Mouse (Mus musculus) heart, postnatal 14 days (tissue): Measurements from ENCODE around the gene Arl1. TPM values are rescaled to one million over a fixed set of nuclear protein-coding genes. Genes with fewer than 3 reads are reported as not detected.
"Not testable (repeated sequence)": the region's sequence is repeated elsewhere in the genome, so short reads cannot be mapped to it uniquely, and the experiment has no call there.

Source experiments
- DNase-seq, 2 experiments: peaks; one replicate each; pipeline ENCODE4 v3.0.0; 2021 to 2022
- intact Hi-C: fragments of 180-260 bp; cut with DNase I; formaldehyde crosslinking; loops from one replicate; pipeline ENCODE4 v1.15.1; 2025
- long read RNA-seq, 2 experiments: library from polyadenylated mRNA; stranded (forward); transcript quantifications; one replicate each; pipeline ENCODE4 v2.0.0; 2021
- total RNA-seq, 2 experiments: library from RNA; stranded (reverse); gene quantifications; 2 replicates each; pipeline ENCODE4 v1.2.3; 2021

The Arl1 gene
- total RNA-seq, result 10 to 100 TPM; 76.3 to 78.2 TPM
- long read RNA-seq, experiment 1, transcript Arl1-202 (6 exons, 2,080 nt), result major isoform, 269 of 276 reads
- long read RNA-seq, experiment 1, partial matches to known transcripts, result 1 of 276 reads
- long read RNA-seq, experiment 1, other reads (novel, unspliced or antisense), result 6 of 276 reads
- long read RNA-seq, experiment 2, transcript Arl1-202 (6 exons, 2,080 nt), result major isoform, 191 of 201 reads
- long read RNA-seq, experiment 2, partial matches to known transcripts, result 2 of 201 reads
- long read RNA-seq, experiment 2, other reads (novel, unspliced or antisense), result 8 of 201 reads

DNA sequence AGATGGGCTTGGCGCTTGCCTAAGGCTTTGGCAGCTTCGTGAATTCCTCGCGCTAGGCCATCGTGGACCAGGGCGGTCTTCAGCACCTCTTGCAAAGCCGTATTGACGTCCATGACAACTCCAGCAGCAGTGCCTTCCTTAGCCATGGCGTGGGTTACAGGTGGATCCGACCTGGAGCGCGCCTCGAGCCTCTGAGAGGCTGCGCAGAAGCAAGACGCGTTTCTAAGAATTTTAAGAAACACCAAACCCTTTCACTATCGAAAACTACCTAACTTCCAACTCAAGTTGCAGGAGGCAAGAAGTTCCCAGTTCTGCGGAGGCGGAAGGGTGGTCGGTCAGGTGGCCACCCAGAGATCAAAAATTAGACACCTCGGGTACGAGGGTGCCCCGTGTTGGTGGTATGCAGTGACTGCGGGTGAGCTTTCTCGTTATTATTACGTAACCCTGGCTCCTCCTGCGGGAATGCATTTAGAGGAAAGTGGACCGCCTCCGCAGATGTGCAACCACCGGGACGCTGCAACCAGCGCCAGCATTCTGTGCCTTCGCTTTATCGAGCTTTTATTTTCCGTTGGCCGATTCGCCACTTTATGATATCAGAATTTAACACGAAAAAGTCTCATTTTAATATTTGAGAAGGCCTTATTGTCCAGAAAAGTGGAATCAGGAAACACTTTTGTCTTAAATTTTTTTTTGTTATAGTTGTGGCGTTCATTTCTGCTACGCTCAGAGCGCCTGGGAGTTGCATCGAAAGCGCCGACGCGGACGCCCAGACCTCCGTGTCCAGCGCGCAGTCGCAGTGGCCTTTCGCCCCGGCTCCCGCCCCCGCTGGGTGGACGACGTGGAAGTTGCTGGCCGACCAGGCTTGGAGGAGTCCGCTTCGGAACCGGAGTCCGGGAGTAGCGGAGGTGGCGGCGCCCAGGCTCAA, at the start of gene Arl1:
Gene Arl1 (plus strand): TSS at position 288 of the 925 bp plus-strand sequence.
- peak; percentile 95 to 96 for DNase-seq
- intact Hi-C loops, result no loop called here

DNA sequence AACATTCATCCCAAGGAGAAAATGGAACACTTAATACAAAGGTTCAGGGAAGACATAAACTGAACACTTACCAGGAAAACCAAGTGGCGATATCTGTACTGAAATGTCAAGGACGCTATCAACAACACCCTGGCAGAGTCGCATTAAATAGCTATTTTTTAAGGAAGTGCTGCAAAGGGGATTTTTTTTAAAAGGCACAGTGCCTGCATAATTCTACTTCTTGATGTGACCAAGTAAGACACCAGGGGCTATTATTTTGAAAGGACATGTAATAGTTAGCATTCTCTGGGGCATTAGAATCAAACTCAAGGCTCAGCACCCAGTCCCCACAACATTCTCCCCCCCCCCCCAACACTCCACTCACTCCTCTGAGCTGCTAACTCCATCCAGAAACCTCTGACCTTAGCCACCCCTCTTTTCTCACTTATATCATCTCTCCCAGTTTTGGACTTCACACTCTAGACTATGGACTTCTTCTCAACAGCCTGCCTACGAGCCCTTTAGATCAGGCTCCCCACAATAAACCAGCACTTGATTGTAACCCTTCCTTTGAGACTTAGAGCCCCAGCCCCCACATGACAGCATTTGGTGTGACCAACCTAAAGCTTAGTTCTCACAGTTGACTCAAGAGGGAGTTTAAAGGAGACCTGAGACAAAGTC, 47.6 kb upstream of the Arl1 start:
- DNase-seq, result no peak
- intact Hi-C loops, result no loop called here

DNA sequence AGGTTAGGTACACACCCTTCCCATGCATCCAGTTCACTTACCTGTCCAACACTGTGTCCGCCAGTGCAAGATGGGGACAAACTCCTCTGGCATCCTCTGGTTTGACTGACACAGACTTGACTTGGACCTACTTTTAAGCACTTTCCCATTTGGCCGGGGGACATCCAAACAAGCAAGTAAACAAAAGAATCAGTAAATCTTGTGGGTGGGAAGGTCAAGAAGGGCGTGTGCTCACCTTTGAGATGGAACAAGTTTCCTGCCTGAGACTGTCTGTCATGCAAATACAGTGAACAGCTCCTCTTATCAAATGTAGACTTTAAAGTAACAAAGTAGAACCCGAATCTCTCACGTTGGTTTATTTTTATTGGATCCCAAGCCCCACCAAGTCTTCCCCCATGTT, 45.7 kb upstream of the Arl1 start, which contains the start of gene Spic:
Gene Spic (minus strand): TSS at position 91 of the 400 bp plus-strand sequence.
- intact Hi-C loops, result no loop called here
- no peak for DNase-seq

DNA sequence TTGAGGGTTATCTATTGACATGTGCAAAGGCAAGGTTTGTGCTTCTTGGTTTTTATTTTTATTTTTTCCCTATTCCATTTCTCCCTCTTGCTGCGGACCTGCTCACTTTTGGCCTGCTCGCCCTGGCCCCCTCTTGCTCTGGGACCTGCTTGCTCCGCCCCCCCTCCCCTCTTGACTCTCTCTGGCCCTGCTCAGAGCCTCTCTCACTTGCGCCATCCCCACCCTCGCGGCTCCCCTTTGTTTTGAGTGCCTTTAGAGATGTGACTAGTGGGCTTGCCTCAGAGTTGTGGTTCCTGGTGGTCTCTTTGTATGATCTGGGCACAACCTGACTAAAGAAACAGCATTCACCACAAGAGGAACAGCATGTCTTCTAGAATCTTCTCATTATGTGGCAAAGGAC, 29.7 kb upstream of the Arl1 start:
- intact Hi-C loops, result no loop called here
- DNase-seq, result no peak

DNA sequence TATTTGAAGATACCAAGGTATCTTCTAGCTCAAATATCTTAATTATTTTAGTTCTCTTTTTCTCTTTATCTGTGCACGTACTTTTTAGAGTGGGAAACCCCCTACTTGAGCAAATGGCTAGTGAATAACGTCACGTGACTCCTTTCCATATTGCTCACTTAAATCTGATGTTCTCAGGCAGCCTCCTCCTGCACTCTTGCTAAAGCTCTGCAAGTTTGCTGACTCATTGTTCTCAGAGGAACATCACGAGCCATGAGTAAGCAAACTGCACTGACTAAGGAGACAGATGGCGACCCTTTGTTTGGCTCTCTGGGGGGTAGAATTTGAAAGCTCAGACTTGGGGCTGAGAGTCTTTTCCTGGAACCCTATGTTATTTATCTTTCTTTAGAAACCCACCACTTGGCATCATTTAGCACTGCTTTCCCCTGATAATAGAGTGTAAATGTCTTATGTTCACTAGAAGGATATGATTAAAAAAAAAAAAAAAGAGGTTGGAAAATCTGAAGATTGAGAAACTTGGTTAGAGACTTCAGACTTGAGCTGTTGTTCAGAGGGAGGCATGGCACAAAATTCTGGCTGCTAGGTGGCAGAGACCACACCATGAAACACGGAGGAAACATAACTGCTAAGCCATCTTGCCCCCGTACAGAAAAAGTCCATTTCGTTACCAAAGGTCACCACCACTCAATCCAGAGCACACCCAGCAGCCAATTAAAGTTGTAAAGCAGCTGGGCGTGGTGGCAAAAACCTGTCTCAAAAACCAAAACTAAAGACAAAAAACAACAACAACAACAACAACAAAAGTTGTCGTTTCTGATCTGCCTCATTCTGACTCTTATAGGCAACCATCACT, 21.8 kb upstream of the Arl1 start:
- intact Hi-C loops, result no loop called here
- no peak for DNase-seq

DNA sequence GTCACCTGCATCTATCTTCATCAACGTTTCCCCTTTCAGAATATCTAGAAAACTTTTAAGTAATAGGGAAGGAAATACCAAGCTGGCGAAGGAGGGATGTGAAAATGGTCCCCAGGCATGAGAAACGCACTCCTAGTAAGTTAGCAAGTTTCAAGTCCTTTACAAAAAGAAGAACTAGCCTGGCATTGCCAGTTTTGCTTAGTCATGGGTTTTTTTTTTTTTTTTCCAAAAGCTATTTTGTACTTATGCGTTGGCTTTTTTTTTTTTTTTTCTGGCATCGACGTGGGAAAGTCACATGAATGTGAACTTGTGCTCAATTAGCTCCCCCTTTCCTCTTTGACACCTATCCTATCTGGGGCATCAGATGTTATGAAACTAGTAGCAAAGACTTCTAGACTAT, 18.3 kb upstream of the Arl1 start:
- intact Hi-C loops, result no loop called here
- no peak for DNase-seq

DNA sequence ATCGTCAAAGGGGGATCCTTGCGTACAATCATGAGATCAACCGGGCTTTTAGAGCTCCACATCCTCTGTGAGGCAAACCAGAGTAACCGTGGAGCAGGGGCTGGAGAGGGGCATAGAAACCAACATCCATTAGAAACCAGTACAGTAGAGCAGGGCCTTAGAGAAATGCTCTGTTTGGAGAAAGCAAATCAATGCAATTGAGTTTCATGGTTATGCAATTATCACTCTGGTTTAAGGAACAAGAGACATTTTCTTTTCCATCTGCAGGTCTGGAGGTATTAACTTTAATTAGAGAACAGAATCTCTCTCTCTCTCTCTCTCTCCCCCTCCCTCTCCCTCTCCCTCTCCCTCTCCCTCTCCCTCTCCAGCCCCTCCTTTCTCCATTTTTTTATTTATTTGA, 15.9 kb upstream of the Arl1 start:
- intact Hi-C loops, result no loop called here

DNA sequence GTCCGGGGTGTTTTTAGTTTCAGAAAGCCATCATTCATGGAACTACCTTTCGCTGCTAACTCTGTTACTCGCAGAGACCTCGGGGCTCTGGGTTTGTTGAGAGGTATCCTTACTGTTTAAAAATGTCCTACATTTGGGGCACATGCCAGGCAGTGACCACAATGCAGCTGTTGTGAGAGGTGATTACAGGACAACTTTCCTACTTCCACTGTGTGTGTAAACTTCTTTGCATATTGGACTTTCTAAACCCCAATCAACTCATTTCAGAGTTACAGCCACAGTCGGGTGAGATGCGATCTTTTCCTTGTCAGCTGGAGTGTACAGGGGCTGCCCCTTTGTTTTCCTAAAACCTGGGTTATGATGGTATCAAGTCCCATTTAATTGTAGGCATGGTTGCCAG, 15.0 kb upstream of the Arl1 start:
- intact Hi-C loops, result no loop called here
- no peak for DNase-seq

More for the DNA sequence above, 15.9 kb upstream of the Arl1 start:
- DNase-seq, result no peak

DNA sequence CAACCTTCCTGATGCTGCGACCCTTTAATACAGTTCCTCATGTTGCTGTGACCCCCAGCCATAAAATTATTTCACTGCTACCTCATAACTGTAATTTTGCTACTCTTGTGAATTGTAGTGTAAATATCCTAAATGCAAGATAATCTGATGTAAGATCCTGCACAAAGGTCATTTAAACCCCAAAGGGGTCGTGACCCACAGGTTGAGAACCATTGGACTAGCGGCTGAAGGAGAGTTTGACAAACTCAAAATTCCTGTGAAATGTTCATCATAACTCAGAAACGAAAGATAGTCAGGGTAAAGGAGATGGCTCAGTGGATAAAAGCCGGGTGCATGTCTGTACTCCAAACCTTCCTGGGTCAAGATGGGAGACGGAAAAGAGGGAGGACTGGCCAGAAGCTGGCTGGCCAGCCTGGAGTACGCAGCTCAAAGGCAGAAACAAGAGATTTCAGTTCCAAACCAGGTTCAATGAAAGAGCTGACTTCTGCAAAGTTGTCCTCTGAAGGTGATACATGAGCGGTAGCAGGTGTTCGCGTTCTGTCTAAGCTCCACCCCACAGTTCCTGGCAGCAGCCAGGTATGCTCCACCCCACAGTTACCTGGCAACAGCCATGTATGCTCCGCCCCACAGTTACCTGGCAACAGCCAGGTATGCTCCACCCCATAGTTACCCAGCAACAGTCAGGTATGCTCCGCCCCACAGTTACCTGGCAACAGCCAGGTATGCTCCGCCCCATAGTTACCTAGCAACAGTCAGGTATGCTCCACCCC, 13.5 kb upstream of the Arl1 start:
- intact Hi-C loops, result no loop called here
- no peak for DNase-seq

DNA sequence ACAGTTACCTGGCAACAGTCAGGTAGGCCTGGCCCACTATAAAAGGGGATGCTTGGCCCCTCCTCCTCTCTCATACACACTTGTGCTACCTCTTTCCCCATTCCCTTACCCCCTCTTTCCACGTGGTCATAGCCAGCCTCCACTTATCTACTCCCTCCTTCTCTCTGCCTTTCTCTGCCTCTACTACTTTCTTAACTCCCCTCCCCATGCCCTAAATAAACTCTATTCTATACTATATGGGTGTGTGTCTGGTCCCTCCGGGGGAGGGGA, 13.0 kb upstream of the Arl1 start:
- intact Hi-C loops, result no loop called here
- no peak for DNase-seq

DNA sequence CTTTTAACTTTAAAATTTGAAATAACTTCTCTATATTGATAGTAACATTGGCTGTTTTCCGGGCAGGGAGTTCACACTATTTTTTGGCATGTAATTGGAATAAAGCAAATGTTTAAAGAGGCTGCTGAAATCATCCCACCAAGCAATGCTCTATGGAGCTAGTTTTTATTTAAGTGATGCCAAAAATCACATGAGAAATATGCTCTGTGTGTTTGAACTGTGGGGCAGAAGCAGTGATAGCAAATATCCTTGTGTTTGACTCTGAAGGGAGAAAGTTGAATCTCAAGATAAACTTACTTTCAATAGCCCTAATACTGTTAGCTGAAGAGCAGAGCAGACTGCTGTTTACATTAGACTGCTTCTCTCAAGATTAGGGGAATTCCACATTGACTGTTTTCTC, 11.0 kb upstream of the Arl1 start:
- intact Hi-C loops, result no loop called here

DNA sequence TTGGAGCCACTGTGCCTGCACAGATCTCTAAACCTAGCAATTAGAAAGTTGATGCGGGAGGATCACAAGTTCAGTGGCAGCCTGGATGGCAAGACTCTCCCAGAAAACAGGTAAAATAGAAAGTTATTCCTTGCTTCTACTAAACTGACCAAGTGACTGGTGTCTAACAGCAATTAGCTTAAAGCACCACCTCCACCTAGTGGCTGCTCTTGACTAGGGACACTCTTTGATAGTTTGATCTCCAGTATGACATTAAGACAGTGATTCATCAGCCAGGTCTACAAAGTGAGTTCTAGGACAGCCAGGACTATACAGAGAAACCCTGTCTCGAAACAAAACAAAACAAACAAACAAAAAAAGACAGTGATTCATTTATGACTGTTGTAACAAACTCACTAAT, 5.3 kb upstream of the Arl1 start:
- intact Hi-C loops, result loop anchor here (5.0 kb wide), 1 partner anchor 348 kb away; the partner anchor contains the start of genes Dram1 and Gnptab
- DNase-seq, result peak in 1 of 2 experiments; percentile 33

More for the DNA sequence above, 11.0 kb upstream of the Arl1 start:
- DNase-seq, result no peak

DNA sequence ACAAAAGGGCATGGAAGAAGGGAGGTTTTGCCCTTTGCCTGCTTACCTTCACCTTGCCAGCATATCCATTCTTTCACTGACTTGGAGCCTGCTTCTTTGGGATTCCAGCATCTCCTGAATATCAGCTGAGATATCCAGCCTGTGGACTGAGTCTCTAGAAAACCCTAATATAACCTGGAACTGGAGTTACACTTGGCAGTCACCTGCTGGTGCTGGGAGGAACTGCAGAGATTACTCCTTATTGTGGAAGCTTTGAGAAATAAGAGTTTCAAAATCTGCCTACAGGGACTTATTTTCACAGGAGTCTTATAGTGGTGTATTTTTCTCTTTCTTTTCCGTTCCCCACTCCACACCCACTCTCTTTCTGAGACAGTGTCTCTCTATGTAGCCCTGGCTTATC, 3.5 kb upstream of the Arl1 start:
- peak; percentile 27 to 50 for DNase-seq
- intact Hi-C loops, result loop anchor here (5.0 kb wide), 1 partner anchor 350 kb away; the partner anchor contains the start of genes Dram1 and Gnptab

DNA sequence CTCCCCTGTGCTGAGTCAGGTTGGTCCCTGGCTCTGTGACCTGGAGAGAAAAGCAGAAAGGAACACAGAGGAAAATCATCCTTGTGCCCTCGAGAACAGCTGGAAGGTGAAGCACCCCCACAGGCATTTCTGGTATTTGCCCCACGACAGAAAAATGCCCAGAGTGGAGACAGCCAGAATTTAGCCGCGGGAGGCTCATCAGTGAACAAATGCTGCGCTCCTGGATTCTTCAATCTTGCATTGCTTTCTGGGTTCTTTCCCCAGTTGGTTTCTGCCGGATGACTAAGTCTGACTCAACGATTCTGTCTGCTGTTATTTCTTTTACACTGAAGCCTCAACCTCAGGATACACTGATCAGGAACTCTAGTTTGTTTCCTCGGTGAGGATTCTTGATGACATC, 2.5 kb upstream of the Arl1 start:
- no peak for DNase-seq
- intact Hi-C loops, result loop anchor here (5.0 kb wide), 1 partner anchor 351 kb away; the partner anchor contains the start of genes Dram1 and Gnptab

DNA sequence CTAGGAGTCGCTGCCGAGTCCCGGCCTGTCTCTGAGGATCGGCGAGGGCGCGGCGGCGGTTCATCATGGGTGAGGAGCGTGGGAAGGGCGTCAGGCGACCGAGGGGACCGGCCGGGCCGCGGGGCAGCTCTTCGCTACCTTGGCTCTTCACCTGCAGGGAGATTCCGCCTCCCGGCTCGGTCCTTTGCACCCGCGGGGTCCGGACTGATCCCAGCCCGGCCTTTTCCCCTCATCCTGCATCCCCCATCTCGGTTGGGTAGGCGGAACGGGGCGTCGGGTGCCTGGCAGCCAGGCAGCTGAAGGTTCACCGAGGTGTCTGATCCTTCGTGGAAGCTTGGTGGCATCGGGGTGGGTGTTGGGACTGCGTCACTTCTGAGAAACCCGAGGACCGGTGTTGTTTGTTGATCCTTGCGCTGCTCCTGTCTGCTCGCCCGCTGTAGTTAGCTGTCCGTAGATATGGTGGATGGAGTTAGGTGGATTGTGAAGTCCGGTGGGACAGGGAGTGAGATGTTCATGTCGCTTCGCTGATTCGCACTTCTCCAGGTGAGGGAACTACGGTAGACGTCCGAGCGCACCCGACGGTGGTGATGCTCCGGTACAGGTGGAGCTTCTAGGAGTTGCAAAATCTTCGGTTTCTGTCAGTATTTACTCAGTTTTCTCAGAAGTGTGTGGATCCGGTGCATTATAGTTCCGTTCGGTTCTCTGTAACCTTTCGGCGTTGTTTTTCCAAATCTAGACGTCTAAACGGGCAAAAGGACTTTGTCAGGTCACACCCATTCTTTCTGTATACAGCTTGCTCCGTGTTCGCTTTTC, 1.0 kb downstream of the Arl1 start:
- intact Hi-C loops, result no loop called here
- DNase-seq, result no peak

DNA sequence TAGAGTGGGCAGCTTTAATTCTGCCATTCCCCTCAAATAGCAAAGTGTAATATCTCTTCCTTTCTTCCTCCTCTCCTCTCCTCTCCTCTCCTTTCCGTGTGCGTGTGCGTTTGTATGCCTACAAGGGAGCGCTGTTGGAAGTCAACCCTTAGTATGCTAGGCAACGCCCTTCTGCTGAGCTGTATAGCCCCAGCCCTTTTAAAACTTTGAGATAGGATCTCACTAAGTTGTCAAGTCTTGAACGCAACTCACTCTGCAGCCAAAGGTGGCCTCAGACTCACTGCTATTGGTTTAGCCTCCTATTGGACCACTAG, 1.6 kb downstream of the Arl1 start:
- intact Hi-C loops, result no loop called here

DNA sequence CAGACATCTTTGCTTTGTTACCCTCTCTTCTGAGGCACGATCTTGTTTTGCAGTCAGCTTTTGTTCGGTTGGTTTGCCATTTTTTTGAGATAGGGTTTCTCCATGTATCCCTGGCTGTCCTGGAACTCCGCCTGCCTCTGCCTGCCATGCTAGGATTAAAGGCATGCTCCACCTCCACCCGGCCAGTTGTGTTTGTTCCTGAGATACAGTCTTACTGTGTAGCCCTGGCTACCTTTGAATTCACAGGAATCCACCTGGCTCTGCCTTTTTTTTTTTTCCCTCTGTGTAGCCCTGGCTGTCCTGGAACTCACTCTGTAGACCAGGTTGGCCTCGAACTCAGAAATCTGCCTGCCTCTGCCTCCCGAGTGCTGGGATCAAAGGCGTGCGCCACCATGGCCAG, 8.4 kb downstream of the Arl1 start:
- intact Hi-C loops, DNase-seq: not testable (repeated sequence)

More for the DNA sequence above, 1.6 kb downstream of the Arl1 start:
- no peak for DNase-seq

DNA sequence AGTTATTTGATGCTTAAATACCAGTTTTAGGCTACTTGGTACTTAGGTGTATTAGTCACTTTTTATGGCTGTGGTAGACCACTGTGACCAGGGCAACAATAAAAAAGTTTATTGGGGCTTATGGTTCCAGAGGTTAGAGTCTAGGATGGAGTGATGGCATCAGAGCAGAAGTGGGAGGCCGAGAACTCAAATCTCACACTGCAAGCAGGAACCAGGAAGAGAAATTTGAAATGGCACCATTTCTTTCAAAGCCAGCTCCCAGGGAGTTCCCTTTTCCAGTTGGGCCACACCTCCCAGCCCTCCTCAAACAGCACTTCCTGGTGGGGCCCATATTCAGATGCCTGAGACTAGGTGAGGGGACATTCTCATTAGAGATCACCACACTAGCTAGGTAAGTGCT, 9.2 kb downstream of the Arl1 start:
- intact Hi-C loops, result no loop called here

DNA sequence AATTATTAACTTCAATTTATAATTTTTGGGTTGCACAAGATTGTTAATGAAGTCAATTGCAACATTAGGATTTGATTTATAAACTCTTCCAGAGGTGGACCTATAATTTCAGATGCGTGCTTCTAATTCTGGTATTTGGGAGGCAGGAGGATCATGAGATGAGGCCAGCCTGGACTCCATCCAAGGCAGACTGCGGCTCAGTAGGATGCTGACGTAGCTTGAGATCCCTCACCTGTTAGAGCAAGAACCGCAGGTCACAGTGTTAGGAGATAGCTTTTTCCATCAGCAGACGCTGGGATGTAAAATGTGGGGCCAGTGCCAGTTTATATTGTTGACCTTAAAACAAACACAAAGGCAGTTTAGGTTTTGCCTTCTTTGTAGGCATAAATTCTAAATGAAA, 10.1 kb downstream of the Arl1 start:
- intact Hi-C loops, result no loop called here
- no peak for DNase-seq

More for the DNA sequence above, 9.2 kb downstream of the Arl1 start:
- DNase-seq, result no peak
